Mouse (Mus musculus) ES-CJ7 (cell line): Measurements from ENCODE around the gene Cxcl2.
A peak's percentile ranks its signal among the peaks of the same experiment; 100 is the strongest.

Experiments used
- DNase-seq: peaks from one replicate; pipeline ENCODE4 v3.0.0; 2011; ENCODE audit warnings: low read depth, low spot score

Gene Cxcl2

DNA sequence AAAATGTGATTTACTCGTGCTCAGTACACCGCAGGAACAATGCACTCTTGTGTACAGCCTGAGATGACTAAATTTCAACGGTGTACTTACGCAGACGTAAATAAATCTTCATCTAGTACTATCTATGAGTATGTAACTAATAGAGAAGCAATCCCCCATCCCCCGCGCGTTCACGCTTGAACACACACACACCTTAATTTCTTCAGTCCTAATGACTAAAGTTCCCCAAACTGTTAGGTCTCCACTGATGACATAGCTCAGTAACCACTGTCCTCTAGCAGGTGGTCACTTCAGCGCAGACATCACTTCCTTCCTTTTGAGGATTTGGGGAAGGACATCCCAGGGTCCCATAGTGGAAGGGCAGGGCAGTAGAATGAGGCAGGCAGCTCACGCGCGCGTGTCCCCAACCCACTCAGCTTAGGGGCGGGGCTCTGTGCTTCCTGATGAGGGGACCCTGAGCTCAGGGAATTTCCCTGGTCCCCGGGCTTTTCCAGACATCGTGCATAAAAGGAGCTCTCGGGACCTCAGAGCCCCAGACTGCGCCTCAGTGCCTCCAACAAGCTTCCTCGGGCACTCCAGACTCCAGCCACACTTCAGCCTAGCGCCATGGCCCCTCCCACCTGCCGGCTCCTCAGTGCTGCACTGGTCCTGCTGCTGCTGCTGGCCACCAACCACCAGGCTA is at the start of gene Cxcl2:
TSS of gene Cxcl2 (plus strand) at position 533 of the 682 bp plus-strand sequence.
- no peak for DNase-seq

DNA sequence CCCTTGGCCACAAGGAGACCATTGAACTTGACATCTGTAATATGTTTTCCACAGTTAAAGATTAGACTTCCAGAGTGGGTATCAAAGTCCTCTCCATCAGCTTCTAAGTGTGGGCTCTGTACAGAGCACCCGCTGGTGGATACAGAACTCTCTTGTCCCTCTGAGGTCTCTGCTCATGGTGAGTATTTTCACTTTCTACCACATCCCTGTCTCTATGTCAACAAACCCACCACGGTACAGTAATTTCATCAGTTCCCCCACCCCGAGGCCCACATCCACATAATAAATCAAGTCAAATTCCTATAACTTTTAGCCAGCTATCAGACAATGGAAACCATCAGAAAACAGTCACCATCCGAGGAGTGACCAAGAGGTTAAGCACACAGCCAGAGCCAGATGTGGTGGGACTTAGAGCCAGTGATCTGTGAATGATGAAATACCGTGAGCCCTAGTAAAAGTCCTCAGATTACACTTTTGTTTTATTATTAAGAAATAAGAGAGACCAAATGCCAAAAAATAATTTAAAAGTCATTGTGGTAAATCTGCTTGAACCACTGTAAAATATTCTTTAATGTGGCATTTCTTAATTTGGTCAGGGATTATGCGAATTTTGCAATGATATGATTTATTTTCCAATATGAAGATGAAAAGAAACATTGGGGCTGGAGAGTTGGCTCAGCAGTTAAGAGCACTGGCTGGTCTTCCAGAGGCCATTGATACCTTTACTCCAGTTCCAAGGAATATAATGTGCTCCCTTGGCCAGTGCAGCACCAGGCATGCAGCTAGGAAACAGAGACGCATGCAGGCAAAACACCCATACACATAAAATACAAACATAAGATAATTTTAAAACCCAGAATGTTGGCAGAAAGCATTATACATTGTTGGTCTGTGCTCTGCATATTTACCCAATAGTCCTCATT is 48.1 kb upstream of the Cxcl2 start:
- DNase-seq, result no peak

DNA sequence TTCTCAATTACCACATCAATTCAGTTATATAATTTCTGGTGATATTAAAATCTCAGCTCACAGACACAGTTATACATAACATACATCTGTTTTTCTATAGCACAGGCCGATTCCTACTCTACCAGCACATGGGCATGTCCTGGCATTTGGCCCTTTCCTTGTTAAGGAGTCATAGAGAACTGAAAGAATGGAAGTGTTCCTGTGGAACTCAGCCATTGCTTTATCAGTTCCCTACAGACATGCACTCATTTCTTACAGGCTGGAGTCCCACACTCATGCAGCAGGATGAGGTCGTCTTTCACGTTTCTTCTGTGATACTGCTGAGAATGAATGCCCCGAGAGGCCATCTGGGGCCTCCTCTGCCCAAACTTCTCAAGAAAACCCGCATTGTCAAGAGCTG is 46.2 kb upstream of the Cxcl2 start:
- no peak for DNase-seq

DNA sequence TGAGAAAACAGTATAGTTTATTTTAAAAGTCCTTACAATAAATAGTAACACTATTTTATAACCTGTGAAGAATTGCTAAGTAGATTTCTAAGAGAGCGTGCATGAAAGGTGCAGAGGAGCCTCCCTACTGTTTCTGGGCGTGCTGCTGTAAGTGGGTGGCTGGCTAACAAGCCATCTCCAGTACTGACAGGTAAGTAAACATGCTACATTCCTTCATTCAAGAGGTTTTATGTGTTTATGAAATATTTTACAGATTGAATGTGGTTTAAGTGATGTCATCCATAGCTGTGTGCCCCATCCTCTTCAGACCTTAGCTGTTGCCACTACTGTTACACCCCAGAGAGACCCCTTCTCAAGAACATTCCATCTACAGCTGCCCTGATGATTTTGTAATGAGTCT is 45.2 kb upstream of the Cxcl2 start:
- no peak for DNase-seq

DNA sequence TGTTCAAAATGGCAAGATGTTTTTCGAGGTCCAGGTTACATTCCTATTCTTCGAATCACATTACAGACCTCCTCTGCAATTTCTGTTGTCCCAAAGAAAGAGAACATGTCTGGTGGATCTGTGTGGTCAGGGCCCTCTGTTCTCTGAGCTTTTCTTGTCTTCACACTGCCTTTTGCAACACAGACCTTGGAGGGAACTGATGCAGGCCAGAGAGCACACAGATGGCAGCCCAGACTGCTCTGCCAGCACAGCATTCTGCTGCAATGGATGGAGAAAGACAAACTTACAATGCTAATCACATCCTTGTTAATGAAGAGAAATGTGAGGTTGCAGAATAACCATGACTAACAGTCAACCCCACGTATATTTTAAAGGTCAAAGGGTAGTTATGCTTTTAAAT is 44.6 kb upstream of the Cxcl2 start:
- no peak for DNase-seq

DNA sequence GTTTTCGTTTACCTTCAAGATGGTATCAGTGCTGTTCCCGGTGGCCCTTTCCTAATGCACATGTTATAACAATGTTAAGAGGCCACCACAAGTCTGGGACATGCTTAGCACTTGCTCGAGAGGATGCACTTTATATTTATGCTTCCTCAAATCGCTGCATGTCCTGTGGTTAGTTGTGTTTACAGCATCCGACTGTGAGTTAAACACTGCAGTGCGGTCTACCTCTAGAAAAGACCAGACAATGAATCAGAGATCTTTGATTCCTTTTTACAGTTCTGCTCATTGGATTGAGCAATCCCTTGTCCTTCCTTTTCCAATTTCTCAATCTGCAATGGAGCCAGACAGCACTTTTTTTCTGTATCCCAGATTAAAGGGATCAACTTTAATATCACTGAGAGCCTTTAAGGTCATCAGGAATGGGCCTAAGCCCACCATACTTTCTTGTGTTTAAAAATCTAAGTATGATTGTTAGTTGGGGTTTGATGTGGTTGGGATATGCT is 41.7 kb upstream of the Cxcl2 start:
- no peak for DNase-seq

DNA sequence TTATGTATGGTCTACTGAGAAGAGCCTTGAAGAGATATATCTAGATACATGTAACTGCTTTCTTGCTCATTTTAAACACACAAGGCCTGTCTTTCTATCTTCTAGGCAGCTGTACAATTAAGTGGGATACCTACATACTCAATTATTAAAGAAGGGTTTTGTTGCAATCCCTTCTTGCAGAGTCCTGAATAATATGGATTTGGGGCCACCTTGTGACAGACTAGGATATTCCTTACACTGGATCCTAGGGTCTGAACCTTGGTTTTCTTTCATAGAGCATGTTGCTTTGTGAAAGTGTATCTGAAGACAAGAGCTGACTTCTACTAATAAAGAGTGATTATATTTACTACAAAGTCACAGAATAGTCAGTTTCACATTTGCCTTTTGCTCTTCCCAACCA is 36.9 kb upstream of the Cxcl2 start:
- no peak for DNase-seq

DNA sequence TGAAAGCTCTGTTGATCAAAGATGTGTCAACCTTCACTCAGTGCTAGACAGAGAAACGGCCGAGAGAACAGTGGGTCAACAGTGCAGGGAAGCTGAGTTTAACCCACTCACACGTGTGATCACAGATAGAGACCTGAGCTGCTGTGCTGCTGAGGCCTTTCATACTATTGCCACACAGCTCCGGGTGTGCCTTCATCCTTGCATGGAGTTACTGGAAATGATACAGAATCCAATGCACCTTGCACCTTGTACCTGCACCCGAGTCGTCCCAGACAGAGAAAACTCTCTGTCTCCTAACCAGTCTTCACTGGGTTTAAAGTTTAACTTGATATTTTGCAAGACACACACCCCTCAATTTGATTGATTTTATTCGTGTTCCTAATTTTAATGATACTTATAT is 31.3 kb upstream of the Cxcl2 start:
- no peak for DNase-seq

DNA sequence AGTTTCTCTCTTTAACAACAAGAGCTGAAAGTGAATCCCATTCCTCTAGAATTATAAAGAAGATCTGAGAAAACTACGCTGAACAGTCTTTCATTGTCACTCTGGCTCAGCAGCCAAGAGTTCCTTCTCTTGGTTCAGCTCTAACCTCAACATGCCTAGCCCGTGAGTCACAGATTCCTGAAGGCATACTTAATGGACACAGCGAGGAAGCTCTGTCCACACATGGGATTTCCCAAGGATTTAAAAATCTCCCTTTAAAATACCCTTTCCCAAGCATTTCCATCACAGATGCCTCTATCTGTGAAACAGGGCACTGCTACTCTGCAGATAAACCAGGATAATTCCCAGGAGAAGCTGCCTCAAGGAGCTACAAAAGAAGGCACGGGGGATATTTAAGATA is 27.6 kb upstream of the Cxcl2 start:
- DNase-seq, result no peak

DNA sequence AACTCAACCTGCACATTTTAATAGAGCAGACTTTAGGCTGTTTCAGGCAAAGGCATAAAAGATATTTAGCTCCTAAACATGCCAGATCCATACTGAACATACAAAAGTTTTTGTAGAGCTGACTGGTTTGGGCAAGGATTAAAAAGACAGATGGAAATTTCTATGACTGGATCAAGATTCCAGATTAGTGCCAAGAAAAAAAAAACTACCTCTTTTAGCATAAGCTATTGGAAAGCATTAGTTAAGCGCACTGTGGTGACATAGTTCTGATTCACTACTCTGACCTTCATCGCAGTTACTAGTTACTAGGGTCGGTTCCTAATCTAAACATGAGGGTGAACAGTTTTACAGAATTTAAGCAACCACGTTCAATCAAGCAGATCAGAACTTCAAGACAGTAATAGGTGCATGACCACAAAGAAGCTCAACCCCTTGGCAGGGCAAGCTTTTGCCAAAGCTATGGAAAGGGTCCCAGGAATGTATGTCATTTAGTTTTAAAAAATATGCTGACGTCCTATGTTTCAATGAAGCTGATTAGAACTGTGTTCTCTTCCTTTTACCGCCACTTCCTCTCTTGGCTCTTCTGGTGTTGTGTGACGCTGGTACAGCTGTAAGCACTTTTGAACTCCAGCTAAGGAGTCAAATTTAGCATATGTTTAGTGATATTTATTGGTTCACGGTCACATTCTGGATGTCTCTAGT is 27.0 kb upstream of the Cxcl2 start:
- no peak for DNase-seq

DNA sequence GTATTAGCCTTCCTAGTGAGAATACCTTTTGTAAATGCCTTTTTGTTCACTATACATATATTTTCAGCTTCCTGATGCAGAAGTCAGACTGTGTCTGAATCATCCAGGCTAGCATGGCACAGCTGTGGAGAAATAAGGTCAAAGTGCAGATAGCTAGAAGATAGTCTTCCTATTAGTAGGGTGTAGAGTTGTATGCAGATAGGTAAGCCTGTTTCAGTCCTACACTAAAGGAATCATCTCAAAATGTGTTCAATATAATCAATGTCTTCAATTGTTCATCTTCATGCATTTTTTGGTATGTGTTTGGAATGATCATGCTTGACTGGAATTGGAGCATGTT is 26.5 kb upstream of the Cxcl2 start:
- no peak for DNase-seq

DNA sequence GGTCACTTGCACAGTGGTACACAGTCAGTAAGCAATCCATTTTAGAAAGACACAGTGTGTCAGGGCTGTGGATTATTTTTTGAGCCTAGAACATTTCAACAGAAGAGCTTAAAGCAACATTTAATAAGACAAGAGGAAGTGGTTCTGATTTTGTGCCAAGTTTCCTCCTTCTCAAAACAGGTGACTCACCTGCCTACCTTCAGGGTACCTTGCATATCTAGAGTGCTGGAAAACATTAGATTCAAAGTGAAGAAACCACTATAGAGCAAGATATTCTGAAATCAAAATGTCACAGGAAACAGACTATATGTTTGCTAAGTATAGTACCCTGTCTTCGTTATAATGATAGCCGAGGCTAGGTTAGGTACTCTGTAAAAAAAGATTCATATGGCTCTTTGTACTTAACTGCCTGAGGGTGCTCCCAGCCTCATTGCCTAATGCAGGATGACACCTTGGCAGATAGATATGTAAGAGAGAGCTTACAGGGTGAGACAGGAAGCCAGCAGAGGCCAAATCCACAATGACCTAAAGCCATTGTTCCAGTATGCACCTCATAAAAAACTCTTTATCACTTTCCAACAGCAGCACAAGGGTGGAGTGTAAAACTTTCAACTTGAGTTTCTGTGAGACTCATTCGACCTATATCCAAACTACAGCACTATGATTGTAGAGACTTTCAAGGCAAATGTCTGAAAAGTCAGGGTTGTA is 24.2 kb upstream of the Cxcl2 start:
- DNase-seq, result no peak

DNA sequence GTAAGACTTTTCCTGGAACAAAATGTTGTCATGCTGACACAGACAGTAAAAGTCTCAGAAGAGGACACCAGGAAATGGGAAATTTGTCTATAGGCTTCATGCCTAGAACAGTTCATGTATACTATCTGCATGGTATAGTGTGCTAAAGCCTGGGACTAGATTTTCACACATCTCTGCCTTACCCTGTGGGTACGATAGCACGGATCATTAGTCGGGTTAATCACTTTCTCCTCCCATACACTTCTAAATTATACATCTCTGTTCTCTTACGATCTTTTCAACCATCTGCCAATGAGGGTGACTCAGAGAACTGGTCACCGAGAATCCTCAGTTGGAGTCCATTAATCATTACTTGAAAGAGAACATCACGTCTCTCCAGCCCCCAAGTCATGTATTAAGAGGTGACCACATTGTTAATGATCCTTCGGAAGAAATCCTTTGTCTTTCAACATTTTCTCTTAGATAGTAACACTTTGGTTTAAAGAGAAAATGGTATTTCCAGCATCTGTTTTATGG is 23.3 kb upstream of the Cxcl2 start:
- DNase-seq, result no peak

DNA sequence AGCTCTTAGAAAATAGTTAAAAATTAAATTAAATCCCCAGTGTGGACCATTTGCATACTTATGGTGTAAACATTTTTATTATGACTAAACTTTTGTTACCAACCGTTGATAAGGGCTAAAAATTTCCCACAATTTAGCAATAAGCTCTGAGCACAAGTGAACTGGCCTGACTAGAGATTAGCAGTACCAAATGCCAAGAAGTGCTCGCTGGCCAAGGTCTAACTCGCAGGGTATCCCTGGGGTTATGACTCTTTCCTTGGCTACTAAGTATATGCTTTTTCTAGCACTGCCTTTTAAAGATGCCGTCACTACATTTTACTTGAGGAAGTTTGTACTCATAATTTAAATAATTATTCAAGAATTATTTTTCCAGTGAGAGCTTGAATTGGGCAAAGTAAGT is 22.6 kb upstream of the Cxcl2 start:
- DNase-seq, result no peak

DNA sequence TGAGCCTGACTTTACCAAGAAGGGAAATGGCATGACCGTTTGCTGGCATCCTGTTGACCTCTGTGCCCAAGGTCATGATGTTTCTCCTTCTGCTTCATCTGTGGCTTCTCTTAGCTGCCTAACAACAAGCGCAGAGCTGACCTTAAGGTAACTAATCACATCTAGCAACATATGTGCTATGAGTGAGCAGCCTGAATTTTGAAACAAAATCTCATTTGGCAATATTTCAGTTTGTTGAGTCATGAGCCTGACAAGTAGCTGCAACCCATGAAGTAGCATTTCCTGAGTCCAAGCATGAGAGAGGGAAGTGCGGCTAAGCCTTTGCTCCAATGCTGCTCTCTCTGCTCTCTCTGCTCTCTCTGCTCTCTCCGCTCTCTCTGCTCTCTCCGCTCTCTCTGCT is 22.0 kb upstream of the Cxcl2 start:
- DNase-seq, result no peak

DNA sequence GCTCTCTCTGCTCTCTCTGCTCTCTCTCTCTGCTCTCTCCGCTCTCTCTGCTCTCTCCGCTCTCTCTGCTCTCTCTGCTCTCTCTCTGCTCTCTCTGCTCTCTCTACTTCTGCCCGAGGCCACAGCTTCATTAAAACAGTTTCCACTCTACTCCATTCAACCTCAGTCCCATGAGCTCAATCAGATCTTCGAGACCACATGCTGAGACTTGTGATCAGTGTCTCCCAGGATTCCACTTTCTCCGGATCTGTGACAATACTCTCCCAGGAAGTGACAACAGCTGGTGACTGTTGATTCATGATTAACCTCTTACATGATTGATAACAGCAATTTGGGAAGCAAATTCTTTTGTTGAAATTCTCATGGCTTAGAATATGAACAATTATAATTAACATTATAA is 21.5 kb upstream of the Cxcl2 start:
- DNase-seq, result no peak

DNA sequence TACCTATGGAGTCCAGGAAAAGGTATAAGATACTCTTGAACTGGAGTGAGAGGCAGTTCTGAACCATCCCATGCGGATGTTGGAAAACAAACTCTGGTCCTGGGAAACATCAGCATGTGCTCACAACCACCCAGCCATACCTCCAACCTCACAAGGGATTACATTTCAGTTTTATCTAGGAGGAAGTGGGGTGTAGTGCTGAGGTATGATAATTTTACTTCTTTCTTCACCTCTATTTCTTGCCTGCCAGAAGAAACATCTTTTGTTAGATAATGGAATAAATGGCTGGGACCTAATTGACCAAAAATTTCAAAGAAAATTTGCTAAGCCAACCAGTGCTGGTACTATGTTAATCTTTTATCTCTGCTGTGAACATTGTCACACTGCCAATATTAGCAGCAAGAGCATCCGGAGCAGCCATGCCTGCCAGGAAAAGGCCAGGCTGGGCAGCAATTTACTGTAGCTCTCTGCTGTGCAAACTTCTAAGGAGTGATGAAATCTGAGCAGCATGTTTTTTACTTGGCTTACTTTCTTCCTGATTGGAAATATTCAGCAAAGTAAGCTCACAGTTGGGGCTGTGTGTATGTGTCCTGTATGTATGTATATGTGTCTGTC is 18.9 kb upstream of the Cxcl2 start:
- no peak for DNase-seq

DNA sequence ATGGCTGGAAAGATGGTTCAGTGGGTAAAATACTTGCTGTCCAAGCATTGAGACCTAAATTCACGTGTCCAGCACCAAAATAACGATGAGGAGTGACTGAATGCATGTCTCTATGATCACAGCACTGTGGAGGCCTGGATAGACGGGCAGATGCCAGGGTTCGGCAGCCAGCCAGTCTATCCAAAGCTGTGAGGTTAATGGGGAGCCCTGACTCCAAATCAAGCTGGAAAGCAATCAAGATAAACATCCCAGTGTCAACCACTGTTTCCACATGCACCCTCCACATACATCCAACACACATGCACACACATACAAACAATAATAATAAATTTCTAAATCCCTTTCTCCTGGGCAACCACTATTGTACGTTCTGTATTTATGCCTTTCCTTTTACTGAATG is 15.0 kb upstream of the Cxcl2 start:
- DNase-seq, result no peak

DNA sequence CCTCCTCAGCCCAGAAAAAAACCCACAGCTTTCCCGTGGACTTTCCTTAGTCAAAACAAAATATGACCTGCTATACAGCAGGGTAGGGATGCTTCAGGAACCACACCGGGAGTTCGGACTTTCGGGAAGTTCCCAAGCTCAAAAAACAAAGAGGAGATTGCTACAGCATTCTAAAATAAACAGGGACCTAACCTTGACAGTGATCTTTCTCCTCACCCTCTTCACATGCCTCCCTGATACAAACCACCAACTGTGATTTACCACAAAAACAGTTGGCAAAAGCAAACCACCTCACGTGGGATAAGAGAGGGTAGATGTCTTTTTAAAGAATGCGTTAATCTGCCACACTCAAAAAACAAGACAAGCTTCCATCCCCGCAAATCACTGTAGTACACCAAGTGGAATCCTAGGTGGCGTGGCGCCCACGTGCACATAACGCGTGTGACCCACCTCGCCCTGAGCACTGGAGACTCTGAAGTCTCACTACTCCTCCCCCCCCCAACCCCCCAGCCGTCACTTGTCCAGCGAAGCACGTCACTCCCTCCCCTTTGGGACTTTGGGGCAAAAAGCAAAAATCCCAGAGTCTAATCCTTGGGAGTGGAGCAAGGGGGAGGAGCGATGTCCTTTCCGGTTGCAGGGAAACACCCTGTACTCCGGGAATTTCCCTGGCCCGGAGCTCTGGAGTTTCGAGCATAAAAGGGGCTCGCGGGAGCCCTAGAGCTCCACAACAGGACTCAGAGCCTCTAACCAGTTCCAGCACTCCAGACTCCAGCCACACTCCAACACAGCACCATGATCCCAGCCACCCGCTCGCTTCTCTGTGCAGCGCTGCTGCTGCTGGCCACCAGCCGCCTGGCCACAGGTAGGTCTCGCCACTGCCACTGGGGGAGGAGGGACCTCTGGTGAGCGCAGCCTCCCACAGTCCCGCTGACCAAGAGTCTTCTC is 12.9 kb upstream of the Cxcl2 start, which contains the start of gene Cxcl1:
TSS of gene Cxcl1 (plus strand) at position 723 of the 945 bp plus-strand sequence.
- peak; percentile 47 for DNase-seq

DNA sequence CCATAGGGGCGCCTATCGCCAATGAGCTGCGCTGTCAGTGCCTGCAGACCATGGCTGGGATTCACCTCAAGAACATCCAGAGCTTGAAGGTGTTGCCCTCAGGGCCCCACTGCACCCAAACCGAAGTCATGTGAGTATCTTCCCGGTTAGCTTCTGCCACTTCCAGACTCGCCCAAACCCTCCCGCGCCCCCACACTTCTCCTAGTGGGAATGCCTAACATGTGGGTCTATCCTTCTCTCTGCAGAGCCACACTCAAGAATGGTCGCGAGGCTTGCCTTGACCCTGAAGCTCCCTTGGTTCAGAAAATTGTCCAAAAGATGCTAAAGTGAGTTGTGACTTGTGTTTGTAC is 12.2 kb upstream of the Cxcl2 start:
- peak; percentile 19 for DNase-seq
